ENCODE assay signal across 7 mouse cellular contexts in genomic region chr4:138972139-138972826, GRCm38 (mm10). TPM values are rescaled to one million over a fixed set of nuclear protein-coding genes. Genes with fewer than 3 reads are reported as not detected.
DNase-seq lines count a peak whose midpoint lies in the region; ATAC-seq and TF ChIP-seq lines count a peak whose summit lies in the region.

No protein-coding gene starts in this region.

- DNase-seq in adrenal gland, postnatal 10 days, result peak; percentile 82
- no peak for DNase-seq in forebrain, embryonic 11.5 days (ENCODE audit: low spot score)
- DNase-seq in heart, postnatal 14 days, result peak; percentile 70 to 75
- DNase-seq in kidney, postnatal 4 days, result peak; percentile 63 to 81
- DNase-seq in lung, postnatal 25 days (ENCODE audit: low spot score), result peak; percentile 87
- DNase-seq in retina, embryonic 14.5 days (ENCODE audit: low spot score), result peak; percentile 67

- 25% methylated on average over 20 of the region's 20 CpGs for WGBS in forebrain, embryonic 11.5 days

- intact Hi-C loops in heart, postnatal 14 days (cut with DNase I), result no loop called here

- peak; percentile 85 for TF ChIP-seq POLR2A in ES-Bruce4 (IDR thresholded peaks at IDR 0.05; ENCODE audit: insufficient read depth, low read length)

- no peaks in the 10 kb centered on the region for H3K27me3 ChIP-seq in ES-Bruce4 (ENCODE audit: control insufficient read depth, insufficient read depth, low read length, poor library complexity, severe bottlenecking)
- H3K27me3 ChIP-seq in forebrain, embryonic 11.5 days (ENCODE audit: control insufficient read depth, insufficient read depth, low read length), result no peaks in the 10 kb centered on the region; the same call in 1 of the 2 replicates

- peak; percentile 58; the same call in 1 of the 2 replicates for TF ChIP-seq EP300 in ES-Bruce4 (IDR thresholded peaks at IDR 0.05; ENCODE audit: insufficient read depth, low read depth, low read length)

- H3K9ac ChIP-seq in ES-Bruce4 (ENCODE audit: low read depth, poor library complexity, severe bottlenecking), result peak overlapping the region; percentile 79
- peak overlapping the region; percentile 84; the same call in 1 of the 2 replicates for H3K9ac ChIP-seq in forebrain, embryonic 11.5 days (ENCODE audit: low read length)

- H3K36me3 ChIP-seq in ES-Bruce4 (ENCODE audit: control insufficient read depth, insufficient read depth, low read length, poor library complexity, severe bottlenecking), result no peaks in the 10 kb centered on the region
- H3K36me3 ChIP-seq in forebrain, embryonic 11.5 days (ENCODE audit: control insufficient read depth, insufficient read depth, low read length), result no peaks in the 10 kb centered on the region

- ATAC-seq in forebrain, embryonic 11.5 days (replicated peaks; ENCODE audit: low FRiP score), result no peak

- peak overlapping the region; percentile 75 for H3K4me3 ChIP-seq in ES-Bruce4 (ENCODE audit: low read depth, low read length)
- peak overlapping the region; percentile 53; the same call in 1 of the 2 replicates for H3K4me3 ChIP-seq in forebrain, embryonic 11.5 days (ENCODE audit: low read depth, low read length)

- no peaks in the 10 kb centered on the region for H3K4me1 ChIP-seq in ES-Bruce4 (ENCODE audit: control insufficient read depth, insufficient read depth, low read length)
- H3K4me1 ChIP-seq in forebrain, embryonic 11.5 days (replicated peaks; ENCODE audit: control insufficient read depth, insufficient read depth, low read length), result peaks cover 2% of the 10 kb centered on the region; the same call in 1 of the 2 replicates

- peak overlapping the region; percentile 94 for H3K4me2 ChIP-seq in forebrain, embryonic 11.5 days (ENCODE audit: low read depth, low read length, severe bottlenecking)

- H3K9me3 ChIP-seq in ES-Bruce4 (replicated peaks; ENCODE audit: control insufficient read depth, insufficient read depth, low read length, poor library complexity, severe bottlenecking), result no peaks in the 10 kb centered on the region
- H3K9me3 ChIP-seq in forebrain, embryonic 11.5 days (ENCODE audit: control insufficient read depth, low read length), result no peaks in the 10 kb centered on the region

- H3K27ac ChIP-seq in ES-Bruce4 (ENCODE audit: insufficient read depth, low read length), result peak overlapping the region; percentile 9; the same call in 1 of the 2 replicates
- no peak overlapping the region for H3K27ac ChIP-seq in forebrain, embryonic 11.5 days (ENCODE audit: low read depth, low read length)

- no peak for TF ChIP-seq CTCF in ES-Bruce4 (IDR thresholded peaks at IDR 0.05; ENCODE audit: low read depth, low read length)

RNA-seq across cellular contexts. Expression of gene Tmco4, which starts 0.4 kb away (rescaled TPM):
- 3.0 and 3.9 TPM in 2 replicates for polyA plus RNA-seq in ES-Bruce4 (2011; ENCODE audit: insufficient read depth, insufficient read length, low read depth, missing spikeins)
- 10 to 100 TPM; 14.7 to 15.0 TPM for total RNA-seq in adrenal gland, postnatal 10 days (2021)
- polyA plus RNA-seq in forebrain, embryonic 11.5 days (2014; fragmentation: Nextera tagmentation; extraction: Ambion mirVana), result 0.77 and 0.96 TPM in 2 replicates
- total RNA-seq in heart, postnatal 14 days (2021), result 1 to 10 TPM; 7.9 to 8.4 TPM

RNA-seq across cellular contexts. Expression of gene Rnf186, which starts 5.4 kb away (rescaled TPM):
- not detected in 2 replicates for polyA plus RNA-seq in ES-Bruce4 (2011; ENCODE audit: insufficient read depth, insufficient read length, low read depth, missing spikeins)
- total RNA-seq in adrenal gland, postnatal 10 days (2021), result not detected
- polyA plus RNA-seq in forebrain, embryonic 11.5 days (2014; fragmentation: Nextera tagmentation; extraction: Ambion mirVana), result not detected in 2 replicates
- under 1 TPM in 1 of 2 experiments, not detected in 1; 0.22 TPM for total RNA-seq in heart, postnatal 14 days (2021)

RNA-seq across cellular contexts. Expression of gene Otud3, which starts 58.5 kb away (rescaled TPM):
- 8.7 and 9.2 TPM in 2 replicates for polyA plus RNA-seq in ES-Bruce4 (2011; ENCODE audit: insufficient read depth, insufficient read length, low read depth, missing spikeins)
- total RNA-seq in adrenal gland, postnatal 10 days (2021), result 1 to 10 TPM; 7.1 to 8.2 TPM
- polyA plus RNA-seq in forebrain, embryonic 11.5 days (2014; fragmentation: Nextera tagmentation; extraction: Ambion mirVana), result 2.8 and 3.5 TPM in 2 replicates
- total RNA-seq in heart, postnatal 14 days (2021), result 10 to 100 TPM in 1 of 2 experiments, 1 to 10 TPM in 1; 9.4 to 10.0 TPM
